Mouse (Mus musculus): ENCODE results near the gene Nav2. TPM values are rescaled to one million over a fixed set of nuclear protein-coding genes. Genes with fewer than 3 reads are reported as not detected.

Nav2 gene
- total and polyA plus RNA-seq, 3 experiments, result 1.0 TPM; not detected in 2

- TF ChIP-seq CTCF (IDR thresholded peaks at IDR 0.05; ENCODE audit: low read depth, low read length) (no peak), POLR2AphosphoS5 (IDR thresholded peaks at IDR 0.05; ENCODE audit: insufficient replicate concordance, low read depth, low read length) (no peak), GATA2 (IDR thresholded peaks at IDR 0.05; ENCODE audit: borderline replicate concordance, low read depth, low read length) (no peak), GATA1 (IDR thresholded peaks at IDR 0.05; ENCODE audit: borderline replicate concordance, low read length) (no peak), TAL1 (conservative IDR thresholded peaks at IDR 0.05; ENCODE audit: low read depth, low read length) (no peak)
- ATAC-seq (ENCODE audit: extremely low read depth, insufficient number of reproducible peaks, low FRiP score, poor library complexity, severe bottlenecking) (no peak), DNase-seq (ENCODE audit: low spot score) (no peak)
- peaks cover 67% of the 10 kb centered on the region for H3K9me3 ChIP-seq (replicated peaks)
- no peaks in the 10 kb centered on the region for H3K36me3 ChIP-seq (replicated peaks)
- H3K4me1 ChIP-seq (ENCODE audit: insufficient read depth, low read depth, low read length), result no peaks in the 10 kb centered on the region
- no peak overlapping the region for H3K4me3 ChIP-seq (ENCODE audit: low read depth, low read length)
- H3K27me3 ChIP-seq (ENCODE audit: insufficient read depth, low read length), result no peaks in the 10 kb centered on the region
Measured at GRCm38 (mm10) chr7:49361465-49362090, 453.1 kb downstream of the Nav2 start.

- no peak for ATAC-seq (ENCODE audit: extremely low read depth, insufficient number of reproducible peaks, low FRiP score, poor library complexity, severe bottlenecking)
- DNase-seq (ENCODE audit: low spot score), result no peak
- peaks cover 77% of the 10 kb centered on the region for H3K9me3 ChIP-seq (replicated peaks)
Measured at GRCm38 (mm10) chr7:49364486-49365162, 456.1 kb downstream of the Nav2 start.

GRCm38 (mm10) chr7:49368590-49368989, 460.1 kb downstream of the Nav2 start:
- Histone ChIP-seq H3K36me3 (replicated peaks) (no peaks in the 10 kb centered on the region), H3K9me3 (replicated peaks) (peaks cover 68% of the 10 kb centered on the region), H3K27me3 (ENCODE audit: insufficient read depth, low read length) (no peaks in the 10 kb centered on the region), H3K4me3 (ENCODE audit: low read depth, low read length) (no peak overlapping the region), H3K4me1 (ENCODE audit: insufficient read depth, low read depth, low read length) (no peaks in the 10 kb centered on the region)
- no peak for ATAC-seq (ENCODE audit: extremely low read depth, insufficient number of reproducible peaks, low FRiP score, poor library complexity, severe bottlenecking)
- no peak for TF ChIP-seq GATA2 (IDR thresholded peaks at IDR 0.05; ENCODE audit: borderline replicate concordance, low read depth, low read length)
- TF ChIP-seq POLR2AphosphoS5 (IDR thresholded peaks at IDR 0.05; ENCODE audit: insufficient replicate concordance, low read depth, low read length), result no peak
- no peak for TF ChIP-seq CTCF (IDR thresholded peaks at IDR 0.05; ENCODE audit: low read depth, low read length)
- TF ChIP-seq TAL1 (conservative IDR thresholded peaks at IDR 0.05; ENCODE audit: low read depth, low read length), result no peak
- no peak for TF ChIP-seq GATA1 (IDR thresholded peaks at IDR 0.05; ENCODE audit: borderline replicate concordance, low read length)
- no peak for DNase-seq (ENCODE audit: low spot score)

More at GRCm38 (mm10) chr7:49364486-49365162, 456.1 kb downstream of the Nav2 start:
- no peak overlapping the region for H3K4me3 ChIP-seq (ENCODE audit: low read depth, low read length)
- no peaks in the 10 kb centered on the region for H3K4me1 ChIP-seq (ENCODE audit: insufficient read depth, low read depth, low read length)
- H3K27me3 ChIP-seq (ENCODE audit: insufficient read depth, low read length), result no peaks in the 10 kb centered on the region
- no peak for TF ChIP-seq TAL1 (conservative IDR thresholded peaks at IDR 0.05; ENCODE audit: low read depth, low read length)
- no peaks in the 10 kb centered on the region for H3K36me3 ChIP-seq (replicated peaks)

GRCm38 (mm10) chr7:49369006-49369405, 460.5 kb downstream of the Nav2 start:
- no peak for TF ChIP-seq GATA1 (IDR thresholded peaks at IDR 0.05; ENCODE audit: borderline replicate concordance, low read length)
- TF ChIP-seq CTCF (IDR thresholded peaks at IDR 0.05; ENCODE audit: low read depth, low read length), result no peak
- no peak for TF ChIP-seq POLR2AphosphoS5 (IDR thresholded peaks at IDR 0.05; ENCODE audit: insufficient replicate concordance, low read depth, low read length)
- TF ChIP-seq TAL1 (conservative IDR thresholded peaks at IDR 0.05; ENCODE audit: low read depth, low read length), result no peak
- Histone ChIP-seq H3K36me3 (replicated peaks) (no peaks in the 10 kb centered on the region), H3K4me1 (ENCODE audit: insufficient read depth, low read depth, low read length) (no peaks in the 10 kb centered on the region), H3K9me3 (replicated peaks) (peaks cover 67% of the 10 kb centered on the region), H3K27me3 (ENCODE audit: insufficient read depth, low read length) (no peaks in the 10 kb centered on the region), H3K4me3 (ENCODE audit: low read depth, low read length) (no peak overlapping the region)
- ATAC-seq (ENCODE audit: extremely low read depth, insufficient number of reproducible peaks, low FRiP score, poor library complexity, severe bottlenecking), result no peak
- no peak for DNase-seq (ENCODE audit: low spot score)

- DNase-seq (ENCODE audit: low spot score) (no peak), ATAC-seq (ENCODE audit: extremely low read depth, insufficient number of reproducible peaks, low FRiP score, poor library complexity, severe bottlenecking) (no peak)
- Histone ChIP-seq H3K27me3 (ENCODE audit: insufficient read depth, low read length) (no peaks in the 10 kb centered on the region), H3K9me3 (replicated peaks) (peaks cover 67% of the 10 kb centered on the region), H3K36me3 (replicated peaks) (no peaks in the 10 kb centered on the region), H3K4me3 (ENCODE audit: low read depth, low read length) (no peak overlapping the region), H3K4me1 (ENCODE audit: insufficient read depth, low read depth, low read length) (no peaks in the 10 kb centered on the region)
- TF ChIP-seq CTCF (IDR thresholded peaks at IDR 0.05; ENCODE audit: low read depth, low read length) (no peak), GATA1 (IDR thresholded peaks at IDR 0.05; ENCODE audit: borderline replicate concordance, low read length) (no peak), GATA2 (IDR thresholded peaks at IDR 0.05; ENCODE audit: borderline replicate concordance, low read depth, low read length) (no peak), POLR2AphosphoS5 (IDR thresholded peaks at IDR 0.05; ENCODE audit: insufficient replicate concordance, low read depth, low read length) (no peak), TAL1 (conservative IDR thresholded peaks at IDR 0.05; ENCODE audit: low read depth, low read length) (no peak)
Measured at GRCm38 (mm10) chr7:49369809-49370473, 461.4 kb downstream of the Nav2 start.

GRCm38 (mm10) chr7:49371345-49371744, 462.8 kb downstream of the Nav2 start:
- Histone ChIP-seq H3K27me3 (ENCODE audit: insufficient read depth, low read length) (no peaks in the 10 kb centered on the region), H3K36me3 (replicated peaks) (no peaks in the 10 kb centered on the region), H3K9me3 (replicated peaks) (peaks cover 64% of the 10 kb centered on the region), H3K4me3 (ENCODE audit: low read depth, low read length) (no peak overlapping the region), H3K4me1 (ENCODE audit: insufficient read depth, low read depth, low read length) (no peaks in the 10 kb centered on the region)
- no peak for ATAC-seq (ENCODE audit: extremely low read depth, insufficient number of reproducible peaks, low FRiP score, poor library complexity, severe bottlenecking)
- TF ChIP-seq POLR2AphosphoS5 (IDR thresholded peaks at IDR 0.05; ENCODE audit: insufficient replicate concordance, low read depth, low read length) (no peak), GATA1 (IDR thresholded peaks at IDR 0.05; ENCODE audit: borderline replicate concordance, low read length) (no peak), TAL1 (conservative IDR thresholded peaks at IDR 0.05; ENCODE audit: low read depth, low read length) (no peak), CTCF (IDR thresholded peaks at IDR 0.05; ENCODE audit: low read depth, low read length) (no peak), GATA2 (IDR thresholded peaks at IDR 0.05; ENCODE audit: borderline replicate concordance, low read depth, low read length) (no peak)
- DNase-seq (ENCODE audit: low spot score), result no peak
